Mouse (Mus musculus): ENCODE results near the gene Slit3.

Slit3 gene

DNA sequence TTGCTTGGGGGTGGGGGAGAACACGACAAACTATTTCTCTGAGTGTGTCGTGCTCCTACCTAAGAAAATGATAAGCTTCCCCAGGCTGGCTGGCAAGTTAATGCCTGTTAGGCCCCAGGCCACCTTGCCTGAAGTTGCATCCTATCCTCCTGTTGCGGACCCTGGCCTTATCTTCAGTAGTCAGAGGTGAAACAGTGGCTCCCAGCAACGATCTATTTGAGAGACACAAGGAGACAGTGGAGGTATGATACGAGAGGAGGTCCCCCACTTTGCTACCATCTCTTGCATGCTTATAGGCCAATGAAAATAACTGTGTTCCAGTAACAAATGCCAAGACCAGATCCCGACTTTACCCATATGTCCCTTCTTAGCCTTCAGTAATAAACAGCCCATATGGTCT lies 414.0 kb downstream of the Slit3 start:
- no peak for DNase-seq (ENCODE audit: low read depth)

DNA sequence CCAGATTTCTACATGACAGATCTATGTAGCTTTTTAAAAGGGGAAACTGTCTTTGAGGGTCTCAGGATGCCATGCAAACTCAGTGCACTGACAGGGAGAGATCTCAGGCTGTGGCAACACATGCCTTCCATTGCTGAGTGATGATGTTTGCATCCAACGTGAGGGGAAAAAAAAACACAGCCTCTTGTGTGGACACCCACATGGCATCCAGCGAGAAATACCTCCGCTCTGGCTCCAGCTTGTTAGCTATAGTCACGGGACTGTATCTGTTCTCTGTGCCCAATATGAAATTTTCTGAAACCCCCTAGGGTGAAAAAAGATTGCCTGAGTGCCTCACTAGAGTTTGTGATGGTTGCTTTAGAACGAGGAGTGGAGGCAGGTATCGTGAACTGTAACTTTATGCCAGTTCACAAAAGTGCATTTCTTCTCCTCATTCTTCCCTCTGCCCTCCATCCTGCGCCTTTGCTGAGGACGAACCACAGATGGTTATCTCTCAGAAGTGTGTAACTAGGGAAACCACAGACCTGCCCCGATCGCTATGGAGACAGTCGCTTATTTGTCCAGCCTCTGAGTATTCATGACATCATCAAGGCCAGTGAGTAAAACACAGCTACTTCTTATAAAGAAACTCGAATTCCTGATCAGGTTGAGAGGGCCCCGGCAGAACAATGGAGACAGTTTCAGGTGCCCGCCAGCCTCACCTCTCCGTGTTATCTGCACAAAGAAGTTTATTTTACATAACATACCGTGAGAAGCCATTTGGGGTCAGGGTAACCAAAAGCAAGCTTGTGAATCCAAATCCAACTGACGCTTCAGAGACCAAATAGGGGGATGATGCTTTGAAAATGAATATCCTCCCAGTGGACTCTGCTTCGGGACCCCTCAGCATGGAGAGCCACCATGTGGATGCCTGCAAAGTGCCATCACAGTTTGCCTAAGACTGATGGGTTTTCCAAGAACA lies 416.4 kb downstream of the Slit3 start:
- peak; percentile 24 for DNase-seq (ENCODE audit: low read depth)

DNA sequence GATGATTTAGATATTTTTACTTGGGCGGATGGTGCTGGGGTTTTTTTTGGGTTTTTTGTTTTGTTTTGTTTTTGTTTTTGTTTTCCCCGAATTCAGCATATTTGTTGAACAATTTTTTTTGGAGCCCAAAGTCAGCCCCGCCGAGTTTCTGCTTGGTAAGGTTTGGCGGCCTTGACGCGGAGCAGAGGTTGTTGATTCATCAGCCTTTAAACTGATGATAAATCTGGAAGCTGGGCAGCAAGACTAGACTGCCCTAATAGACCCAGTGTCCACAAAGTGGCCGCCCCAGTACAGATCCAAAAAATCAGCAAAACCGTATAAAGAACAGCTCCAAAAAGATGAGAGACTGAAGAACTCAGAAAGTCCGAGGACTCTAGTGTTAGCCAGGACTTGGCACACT lies 421.7 kb downstream of the Slit3 start:
- DNase-seq (ENCODE audit: low read depth), result no peak

DNA sequence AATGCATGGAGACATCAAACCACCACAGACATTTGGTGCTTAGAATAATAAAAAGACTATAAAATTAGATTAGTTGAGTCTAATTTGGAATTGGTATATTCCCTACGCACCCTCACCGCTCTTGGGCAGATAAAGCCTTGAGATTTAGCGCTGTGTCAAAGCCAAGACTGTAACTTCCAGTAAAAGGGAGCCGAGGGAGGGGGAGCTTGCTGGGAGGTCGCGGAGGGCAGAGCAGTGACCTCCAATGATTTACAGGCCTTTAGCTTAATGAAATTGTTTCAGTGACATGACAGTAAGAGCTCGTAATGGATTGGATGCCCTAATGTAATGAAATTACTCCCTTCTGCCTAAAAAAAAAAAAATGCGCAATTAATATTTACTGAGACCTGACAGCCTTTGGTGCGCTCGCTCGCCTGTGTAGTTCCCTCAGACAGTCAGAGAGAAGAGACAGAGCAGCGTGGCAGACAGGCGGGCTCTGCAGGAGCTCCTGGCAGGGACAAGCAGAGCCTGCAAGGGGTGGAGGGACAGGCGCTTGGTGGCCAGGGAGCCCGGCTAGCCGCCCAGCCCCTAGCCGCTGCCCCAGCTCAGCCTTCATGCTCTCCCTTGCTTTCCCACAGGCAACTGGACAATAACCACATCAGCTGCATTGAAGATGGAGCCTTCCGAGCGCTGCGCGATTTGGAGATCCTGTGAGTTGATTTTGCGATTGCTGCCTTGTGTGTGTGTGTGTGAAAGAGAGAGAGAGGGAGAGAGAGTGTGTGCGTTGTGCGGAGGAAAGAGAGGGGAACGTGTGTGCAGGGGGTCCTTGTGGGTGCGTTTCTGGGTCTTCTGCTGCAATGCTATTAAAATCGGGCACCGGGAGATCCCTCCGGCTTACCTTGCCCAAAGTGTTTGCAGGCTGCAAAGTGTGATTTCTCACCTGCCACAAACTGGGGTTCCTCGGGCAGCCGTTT lies 423.4 kb downstream of the Slit3 start:
- no peak for DNase-seq (ENCODE audit: low read depth)

DNA sequence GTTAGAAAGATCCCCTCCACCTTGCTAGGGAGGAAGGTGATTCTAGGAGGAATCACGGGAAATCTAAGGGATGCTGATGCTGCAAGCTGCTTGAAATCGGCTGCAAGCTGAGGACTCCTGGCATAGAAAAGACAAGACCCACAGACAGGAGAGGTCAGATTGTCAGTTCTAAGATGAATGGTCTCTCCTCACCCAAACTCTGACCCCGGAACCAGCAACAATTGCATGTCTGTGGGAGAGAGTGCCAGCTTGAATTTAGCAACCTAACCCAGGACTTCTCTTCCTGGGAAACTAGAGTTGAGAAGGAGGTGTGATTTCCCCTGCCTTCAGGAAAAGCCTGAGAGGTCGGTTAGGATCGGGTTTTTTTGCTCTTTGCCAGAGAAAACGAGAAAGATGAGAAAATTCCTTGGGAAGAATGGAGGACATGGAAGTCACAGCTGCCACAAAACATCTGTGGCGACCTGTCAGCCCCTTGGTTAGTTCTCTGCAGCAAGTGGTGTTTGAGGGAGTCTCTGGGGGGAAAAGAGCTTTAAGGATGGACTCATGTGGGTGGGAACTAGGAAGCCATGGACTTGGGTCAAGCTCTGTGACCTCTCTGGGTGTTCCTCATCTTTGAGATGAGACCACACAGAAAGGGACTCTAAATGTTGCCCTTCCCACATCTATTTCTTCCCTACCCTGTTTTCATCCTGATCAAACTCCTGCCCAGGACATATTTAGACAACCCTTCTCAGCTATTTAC lies 425.2 kb downstream of the Slit3 start:
- no peak for DNase-seq (ENCODE audit: low read depth)

GRCm38 (mm10) chr11:35550036-35550435 lies 429.0 kb downstream of the Slit3 start:
- DNase-seq (ENCODE audit: low read depth), result no peak

DNA sequence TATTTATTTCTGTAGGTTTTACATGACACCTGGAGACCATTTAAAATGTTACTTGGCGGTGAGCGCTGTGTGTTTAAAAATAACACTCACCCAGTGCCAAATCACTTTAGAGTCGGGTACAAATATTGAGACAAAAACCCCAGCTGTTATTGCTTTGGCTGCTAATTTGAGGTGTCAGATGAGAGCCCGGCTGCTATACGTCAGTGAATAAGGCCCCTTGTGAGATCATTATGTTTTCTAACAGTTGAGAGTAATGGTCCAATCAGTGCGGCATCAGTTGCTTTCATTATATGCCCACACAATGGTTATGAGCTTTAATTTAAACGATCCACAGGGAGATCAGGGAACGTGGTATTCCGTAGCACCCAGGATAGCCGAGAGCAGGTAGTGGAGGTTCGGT lies 435.2 kb downstream of the Slit3 start:
- no peak for DNase-seq (ENCODE audit: low read depth)

- DNase-seq (ENCODE audit: low read depth), result no peak
These were observed 436.5 kb downstream of the Slit3 start for GRCm38 (mm10) chr11:35557476-35557875.

GRCm38 (mm10) chr11:35558311-35558710 lies 437.3 kb downstream of the Slit3 start:
- DNase-seq (ENCODE audit: low read depth), result no peak

DNA sequence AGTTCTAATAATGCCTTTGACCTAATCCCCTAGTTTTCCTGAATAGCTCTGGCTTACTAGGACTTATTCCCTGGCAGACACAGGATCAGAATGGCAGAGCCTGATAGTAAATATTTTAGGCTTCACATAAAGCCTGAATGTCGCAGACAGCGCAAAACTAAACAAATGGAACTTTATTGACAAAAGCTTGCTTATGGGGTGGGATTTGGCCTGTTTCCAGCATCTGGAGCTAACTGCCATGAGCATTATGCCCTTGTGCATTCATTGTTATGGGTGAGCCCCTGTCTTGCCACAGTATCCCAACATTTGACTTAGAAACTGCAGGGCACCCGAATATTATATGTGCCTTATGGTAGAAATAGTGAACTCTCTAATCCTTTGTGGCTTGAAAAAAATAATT lies 438.4 kb downstream of the Slit3 start:
- DNase-seq (ENCODE audit: low read depth), result no peak

DNA sequence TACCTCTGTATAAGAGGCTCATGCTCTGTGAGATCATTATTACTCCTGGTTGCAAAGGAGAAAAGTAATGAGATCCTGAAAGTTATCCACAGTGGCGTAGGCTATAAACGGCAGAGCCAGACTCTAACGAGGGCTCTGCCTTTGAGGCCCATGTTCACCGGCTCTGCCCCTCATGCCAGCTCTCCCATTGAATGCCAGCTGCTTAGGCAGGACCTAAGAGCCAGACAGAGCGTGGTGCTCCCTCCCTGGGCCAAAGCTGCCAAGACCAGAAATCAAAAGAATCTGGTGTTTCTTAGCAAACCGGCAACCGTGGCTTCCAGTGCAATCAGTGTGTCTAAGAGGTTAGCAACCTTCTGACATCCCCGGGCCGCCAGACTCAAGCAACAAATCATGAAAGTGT lies 440.7 kb downstream of the Slit3 start:
- DNase-seq (ENCODE audit: low read depth), result no peak

GRCm38 (mm10) chr11:35565322-35565721 lies 444.3 kb downstream of the Slit3 start:
- no peak for DNase-seq (ENCODE audit: low read depth)

GRCm38 (mm10) chr11:35566686-35567085 lies 445.7 kb downstream of the Slit3 start:
- DNase-seq (ENCODE audit: low read depth), result no peak

DNA sequence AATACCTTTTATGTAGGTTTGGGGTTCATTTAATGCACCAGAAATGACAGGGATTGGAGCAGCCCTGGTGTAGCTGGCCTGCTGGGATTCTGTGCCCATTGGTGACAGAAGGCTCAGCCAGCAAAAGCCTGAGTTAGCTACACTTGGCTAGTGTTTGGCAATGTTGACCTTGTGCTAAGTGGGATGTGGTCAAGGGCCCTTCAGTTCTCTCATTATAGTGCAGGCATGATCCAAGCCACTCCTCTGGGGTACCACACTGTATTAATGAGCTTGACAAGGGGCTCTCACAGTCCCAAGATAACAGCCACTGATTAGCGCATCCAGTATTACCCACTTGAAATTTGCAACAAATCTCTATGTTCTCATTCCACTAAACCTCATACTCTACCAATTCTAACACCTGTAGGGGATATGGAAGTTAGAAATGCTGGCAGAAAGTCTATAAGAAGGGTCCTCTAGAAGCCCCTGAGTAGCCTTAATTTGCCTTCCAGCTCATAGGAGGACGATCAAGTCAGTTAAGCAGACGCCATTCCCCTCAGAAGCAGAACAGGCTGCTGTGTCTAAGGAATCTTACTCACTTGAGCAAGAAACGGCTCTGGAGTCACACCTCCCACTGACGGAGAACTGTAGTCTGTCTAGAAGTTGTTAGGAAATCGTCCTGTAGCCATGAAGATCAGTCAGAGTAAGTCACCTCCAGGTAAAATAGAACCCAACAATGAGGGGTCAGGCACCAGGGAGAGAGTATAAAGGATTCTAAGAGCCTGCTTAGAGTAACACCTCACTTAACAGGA lies 448.3 kb downstream of the Slit3 start:
- DNase-seq (ENCODE audit: low read depth), result no peak

DNA sequence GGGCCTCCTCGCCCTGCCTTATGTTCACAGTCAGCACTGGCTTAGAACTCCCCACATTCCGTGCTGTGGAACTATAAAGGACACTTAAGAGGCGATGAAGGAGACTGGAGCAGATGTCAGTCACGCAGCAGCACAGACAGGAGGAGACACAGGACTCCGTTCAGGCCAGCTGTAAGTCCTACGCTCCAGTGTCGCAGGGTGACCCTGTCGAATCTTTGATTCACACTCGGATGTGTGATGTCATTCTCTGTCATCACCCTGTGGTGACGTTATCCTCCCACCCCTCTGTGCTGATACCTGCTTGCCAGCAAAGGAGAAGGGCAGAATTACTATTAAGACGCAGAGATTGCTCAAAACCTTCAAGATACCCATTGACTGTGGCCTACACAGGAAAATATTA lies 448.9 kb downstream of the Slit3 start:
- no peak for DNase-seq (ENCODE audit: low read depth)

GRCm38 (mm10) chr11:35571910-35572309 lies 450.9 kb downstream of the Slit3 start:
- DNase-seq (ENCODE audit: low read depth), result no peak

DNA sequence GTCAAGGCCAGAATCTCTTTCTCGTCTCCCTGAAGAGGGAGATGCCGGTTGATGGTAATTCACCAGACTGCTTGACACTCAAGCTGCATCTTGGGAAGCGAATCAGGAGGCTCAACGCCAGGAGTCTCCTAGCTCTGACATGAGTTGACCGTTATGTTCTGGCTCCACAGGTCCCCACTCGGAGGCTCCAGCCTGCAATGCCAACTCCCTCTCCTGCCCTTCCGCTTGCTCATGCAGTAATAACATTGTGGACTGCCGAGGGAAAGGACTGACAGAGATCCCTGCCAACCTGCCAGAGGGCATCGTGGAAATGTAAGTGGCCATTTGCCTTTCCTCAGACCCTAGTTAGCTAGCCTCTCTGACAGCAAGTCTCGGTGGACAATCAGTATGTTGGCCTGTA lies 457.8 kb downstream of the Slit3 start:
- no peak for DNase-seq (ENCODE audit: low read depth)

DNA sequence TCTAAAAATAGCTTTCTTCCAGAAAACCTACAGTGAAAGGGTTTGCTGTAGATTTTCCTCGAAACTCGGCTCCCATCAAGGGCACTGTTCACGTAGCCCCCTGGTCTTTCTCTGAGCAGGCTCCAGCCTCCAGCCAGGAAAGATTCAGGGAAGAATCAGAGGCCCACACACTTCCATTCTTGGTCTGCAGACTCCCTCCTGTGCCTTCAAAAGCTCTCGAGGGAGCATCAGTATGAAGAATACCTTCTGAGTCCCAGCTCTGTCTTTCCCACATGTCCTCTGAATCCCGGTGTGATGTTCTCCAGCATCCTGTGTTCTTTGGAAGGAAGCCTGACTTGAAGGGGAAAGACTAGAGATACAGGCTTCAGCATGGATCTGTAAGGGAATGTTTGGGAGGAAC lies 461.6 kb downstream of the Slit3 start:
- no peak for DNase-seq (ENCODE audit: low read depth)

DNA sequence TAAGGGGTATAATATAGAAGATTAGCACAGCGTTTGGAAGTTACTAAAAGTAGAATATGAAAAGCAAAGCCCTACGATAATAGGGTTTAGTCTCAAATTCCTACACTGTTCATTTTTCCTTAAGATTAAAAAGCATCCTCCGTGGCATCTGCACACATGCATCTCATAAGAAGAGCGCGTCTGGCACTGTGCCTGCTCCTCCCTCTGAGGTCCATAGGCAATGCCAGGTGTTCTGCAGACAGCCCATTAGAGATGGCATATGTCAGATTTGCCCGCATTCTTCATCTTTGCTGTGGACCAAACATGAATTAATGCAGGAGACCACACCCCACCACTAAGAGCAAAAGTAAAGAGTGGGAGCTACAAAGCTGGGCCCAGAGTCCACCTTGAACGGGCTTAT lies 462.6 kb downstream of the Slit3 start:
- DNase-seq (ENCODE audit: low read depth), result no peak

GRCm38 (mm10) chr11:35587174-35587959 lies 466.3 kb downstream of the Slit3 start:
- DNase-seq (ENCODE audit: low read depth), result no peak
